Mouse (Mus musculus): ENCODE results near the gene Pip4k2a. TPM values are rescaled to one million over a fixed set of nuclear protein-coding genes. Genes with fewer than 3 reads are reported as not detected.
A peak's percentile ranks its signal among the peaks of the same experiment; 100 is the strongest.

The Pip4k2a gene
- total and polyA plus RNA-seq, 3 experiments: 5.8 to 40.3 (median 32.3) TPM

- DNase-seq: no peak
Measured at GRCm38 (mm10) chr2:18979675-18980074, 18.3 kb downstream of the Pip4k2a start.

- no peak for DNase-seq
Measured at GRCm38 (mm10) chr2:18979046-18979445, 18.9 kb downstream of the Pip4k2a start.

- no peak for DNase-seq
Measured at GRCm38 (mm10) chr2:18977201-18977805, 20.6 kb downstream of the Pip4k2a start.

- no peak for DNase-seq
Measured at GRCm38 (mm10) chr2:18976175-18976574, 21.8 kb downstream of the Pip4k2a start.

- peak; percentile 17 for DNase-seq
Measured at GRCm38 (mm10) chr2:18974882-18975645, 22.9 kb downstream of the Pip4k2a start.

- no peak for DNase-seq
Measured at GRCm38 (mm10) chr2:18971564-18971963, 26.4 kb downstream of the Pip4k2a start.

GRCm38 (mm10) chr2:18970461-18970860, 27.5 kb downstream of the Pip4k2a start:
- DNase-seq: no peak

- DNase-seq: no peak
Measured at GRCm38 (mm10) chr2:18969066-18969681, 28.8 kb downstream of the Pip4k2a start.

GRCm38 (mm10) chr2:18967451-18968063, 30.4 kb downstream of the Pip4k2a start:
- DNase-seq: no peak

- no peak for DNase-seq
Measured at GRCm38 (mm10) chr2:18966566-18966965, 31.4 kb downstream of the Pip4k2a start.

GRCm38 (mm10) chr2:18965950-18966349, 32.0 kb downstream of the Pip4k2a start:
- DNase-seq: no peak

- no peak for DNase-seq
Measured at GRCm38 (mm10) chr2:18965108-18965507, 32.8 kb downstream of the Pip4k2a start.

- DNase-seq: no peak
Measured at GRCm38 (mm10) chr2:18963286-18964040, 34.5 kb downstream of the Pip4k2a start.

- DNase-seq: no peak
Measured at GRCm38 (mm10) chr2:18962502-18962901, 35.4 kb downstream of the Pip4k2a start.

GRCm38 (mm10) chr2:18960376-18960973, 37.5 kb downstream of the Pip4k2a start:
- DNase-seq: no peak

- no peak for DNase-seq
Measured at GRCm38 (mm10) chr2:18959558-18959957, 38.4 kb downstream of the Pip4k2a start.

- DNase-seq: no peak
Measured at GRCm38 (mm10) chr2:18959008-18959407, 38.9 kb downstream of the Pip4k2a start.

GRCm38 (mm10) chr2:18958501-18958900, 39.4 kb downstream of the Pip4k2a start:
- no peak for DNase-seq

GRCm38 (mm10) chr2:18958044-18958443, 39.9 kb downstream of the Pip4k2a start:
- DNase-seq: no peak

- DNase-seq: no peak
Measured at GRCm38 (mm10) chr2:18957459-18957858, 40.5 kb downstream of the Pip4k2a start.

GRCm38 (mm10) chr2:18956945-18957344, 41.0 kb downstream of the Pip4k2a start:
- DNase-seq: no peak

GRCm38 (mm10) chr2:18956424-18956823, 41.5 kb downstream of the Pip4k2a start:
- no peak for DNase-seq
